Mouse (Mus musculus): ENCODE results near the gene Tcte2. TPM values are rescaled to one million over a fixed set of nuclear protein-coding genes. Genes with fewer than 3 reads are reported as not detected.
"Not testable (repeated sequence)": the region's sequence is repeated elsewhere in the genome, so short reads cannot be mapped to it uniquely, and the experiment has no call there.

Gene Tcte2
- total RNA-seq, 2 experiments from 2014 or later: 21.4 to 23.2 TPM

DNA sequence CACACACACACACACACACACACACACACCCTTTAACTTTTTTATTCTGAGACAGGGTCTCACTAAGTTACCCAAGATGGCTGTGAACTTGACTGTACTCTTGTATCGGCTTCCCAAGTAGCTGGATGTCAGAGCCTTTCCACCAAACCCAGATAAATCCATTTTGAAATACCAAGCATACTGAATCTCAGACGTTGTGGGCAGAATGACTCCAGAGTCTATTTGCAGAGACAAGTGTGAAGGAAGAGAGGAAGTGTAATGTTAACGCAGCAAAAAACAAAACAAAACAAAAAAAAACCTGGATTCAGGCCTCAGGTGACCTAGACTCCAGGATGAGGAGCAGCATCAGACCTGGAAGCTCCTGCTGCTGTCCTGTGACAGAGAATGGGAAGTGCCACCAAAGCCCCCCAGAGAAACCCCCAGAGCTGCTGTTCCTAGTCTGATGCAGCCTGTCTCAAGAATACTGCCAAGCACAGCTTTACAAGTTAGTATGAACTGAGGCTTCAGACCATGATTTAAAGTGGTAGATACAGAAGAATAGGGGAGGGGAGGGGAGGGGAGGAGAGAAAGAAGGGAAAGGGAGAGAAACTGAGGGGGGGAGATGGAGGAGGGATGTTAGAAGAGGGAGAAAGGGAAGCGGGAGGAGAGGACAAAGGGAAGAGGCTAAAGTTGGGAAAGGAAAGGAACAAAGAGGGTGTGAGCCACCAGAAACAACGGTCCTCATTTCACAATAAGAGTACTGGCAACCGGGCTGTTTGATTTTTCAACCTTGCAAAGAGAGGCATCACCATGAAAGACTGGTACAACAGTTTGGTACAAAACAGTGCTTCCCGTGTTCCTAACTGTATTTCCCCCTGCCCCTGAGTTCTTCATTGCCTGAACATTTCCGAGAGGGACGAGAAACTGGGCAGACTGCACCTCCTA, 84.1 kb downstream of the Tcte2 start:
- H3K27ac ChIP-seq: no peak overlapping the region
- intact Hi-C loops (cut with DNase I): loop anchor here (2.0 to 5.0 kb wide), 2 partner anchors 155 to 205 kb away; no protein-coding TSS in a partner anchor
- no peak for DNase-seq (ENCODE audit: extremely low spot score in 1 of 2, low spot score in 2 of 2)
- H3K4me3 ChIP-seq: no peak overlapping the region
- TF ChIP-seq CTCF (IDR thresholded peaks at IDR 0.05): no peak

DNA sequence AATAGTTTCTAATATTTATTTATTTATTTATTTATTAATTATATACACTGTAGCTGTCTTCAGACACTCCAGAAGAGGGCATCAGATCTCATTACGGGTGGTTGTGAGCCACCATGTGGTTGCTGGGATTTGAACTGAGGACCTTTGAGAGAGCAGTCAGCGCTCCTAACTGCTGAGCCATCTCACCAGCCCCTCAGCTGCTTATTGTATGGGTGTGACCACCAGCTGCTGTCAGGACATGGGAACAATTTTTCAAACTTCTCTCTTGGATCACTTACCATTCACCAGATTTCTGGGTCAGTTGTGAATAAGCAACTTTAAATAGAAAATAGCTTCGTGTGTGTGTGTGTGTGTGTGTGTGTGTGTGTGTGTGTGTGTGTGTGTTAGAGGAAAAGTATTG, 85.5 kb downstream of the Tcte2 start:
- intact Hi-C loops (cut with DNase I): loop anchor here (2.0 to 5.0 kb wide), 2 partner anchors 156 to 203 kb away; no protein-coding TSS in a partner anchor
- H3K4me3 ChIP-seq; H3K27ac ChIP-seq; DNase-seq (ENCODE audit: extremely low spot score in 1 of 2, low spot score in 2 of 2): not testable (repeated sequence)

DNA sequence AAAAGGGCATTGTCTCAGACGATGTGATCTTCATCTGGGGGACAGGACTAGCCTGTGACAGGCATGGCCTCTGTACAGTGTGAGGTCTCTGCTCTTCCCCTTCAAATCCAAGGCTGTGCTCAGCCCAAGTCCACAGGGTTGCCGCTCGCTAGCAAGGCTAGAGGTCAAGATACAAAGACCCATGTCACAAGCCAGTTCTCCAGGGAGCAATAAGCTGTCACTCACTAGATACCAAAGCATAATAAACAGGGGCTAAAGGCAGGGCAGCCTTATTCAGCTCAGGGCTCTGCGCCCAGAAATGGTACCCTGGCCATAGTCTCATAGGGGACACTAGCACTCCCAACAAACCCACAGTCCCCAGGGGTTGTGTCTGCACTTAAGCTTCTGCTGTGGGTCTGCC, 86.0 kb downstream of the Tcte2 start:
- Histone ChIP-seq H3K4me3 (no peak overlapping the region), H3K27ac (peak overlapping the region; percentile 10; the same call in 1 of the 2 replicates)
- DNase-seq (ENCODE audit: extremely low spot score in 1 of 2, low spot score in 2 of 2): no peak
- TF ChIP-seq CTCF (IDR thresholded peaks at IDR 0.05): no peak
- intact Hi-C loops (cut with DNase I): loop anchor here (2.0 to 5.0 kb wide), 2 partner anchors 157 to 203 kb away; no protein-coding TSS in a partner anchor

DNA sequence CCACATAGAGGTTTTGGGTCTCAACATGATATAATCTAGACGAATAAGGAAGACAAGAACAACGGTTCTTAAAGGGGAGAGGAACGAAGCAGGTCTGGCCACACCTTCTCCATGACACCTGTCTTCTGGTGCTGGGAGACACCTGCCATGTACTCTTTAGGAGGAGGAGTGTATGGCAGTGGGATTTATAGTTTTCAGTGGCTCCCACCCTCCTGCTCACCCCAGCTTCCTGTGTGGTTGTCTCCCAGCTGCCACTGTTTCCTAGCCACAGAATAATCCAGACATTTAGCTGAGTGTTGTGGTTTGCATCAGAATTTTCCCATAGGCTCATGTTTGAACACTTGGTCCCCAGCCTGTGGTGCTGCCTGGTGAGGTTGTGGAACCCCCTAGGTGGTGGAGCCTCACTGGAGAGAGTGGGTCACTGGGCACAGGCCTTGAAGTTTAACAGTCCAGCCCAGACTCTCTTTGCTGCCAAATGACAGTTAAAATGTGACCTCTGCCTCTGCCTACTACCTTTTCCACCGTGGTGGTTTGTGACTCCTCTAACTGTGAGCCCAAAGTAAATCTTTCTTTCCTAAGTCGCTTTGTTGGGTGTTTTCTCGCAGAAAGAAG, 86.8 kb downstream of the Tcte2 start:
- intact Hi-C loops (cut with DNase I): loop anchor here (1.0 to 5.0 kb wide), 2 partner anchors 80 to 158 kb away; no protein-coding TSS in a partner anchor
- H3K27ac ChIP-seq: no peak overlapping the region

DNA sequence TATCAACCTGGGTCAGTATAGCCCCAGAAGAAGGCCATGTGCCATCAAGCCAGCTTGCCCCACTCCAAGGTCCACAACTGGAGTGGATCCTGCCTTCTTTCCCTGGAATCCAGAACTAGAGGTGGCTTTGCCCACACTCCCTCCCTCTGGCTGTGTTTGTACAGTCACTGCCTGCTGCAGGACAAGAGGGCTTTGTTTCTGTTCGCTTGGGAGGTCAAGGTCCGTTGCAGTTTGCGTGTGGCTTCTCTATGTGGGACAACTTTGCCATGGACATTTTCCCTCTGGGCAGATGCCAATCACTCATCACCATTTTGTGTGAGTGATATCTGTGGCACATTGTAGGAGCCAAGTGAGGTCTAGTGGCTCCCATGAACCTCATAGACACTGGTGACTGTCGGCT, 89.9 kb downstream of the Tcte2 start:
- H3K27ac ChIP-seq: no peak overlapping the region
- DNase-seq (ENCODE audit: extremely low spot score in 1 of 2, low spot score in 2 of 2): no peak
- no peak for TF ChIP-seq CTCF (IDR thresholded peaks at IDR 0.05)
- no peak overlapping the region for H3K4me3 ChIP-seq
- intact Hi-C loops (cut with DNase I): no loop called here

More for the DNA sequence above, 86.8 kb downstream of the Tcte2 start:
- no peak for TF ChIP-seq CTCF (IDR thresholded peaks at IDR 0.05)
- DNase-seq (ENCODE audit: extremely low spot score in 1 of 2, low spot score in 2 of 2): no peak
- no peak overlapping the region for H3K4me3 ChIP-seq

DNA sequence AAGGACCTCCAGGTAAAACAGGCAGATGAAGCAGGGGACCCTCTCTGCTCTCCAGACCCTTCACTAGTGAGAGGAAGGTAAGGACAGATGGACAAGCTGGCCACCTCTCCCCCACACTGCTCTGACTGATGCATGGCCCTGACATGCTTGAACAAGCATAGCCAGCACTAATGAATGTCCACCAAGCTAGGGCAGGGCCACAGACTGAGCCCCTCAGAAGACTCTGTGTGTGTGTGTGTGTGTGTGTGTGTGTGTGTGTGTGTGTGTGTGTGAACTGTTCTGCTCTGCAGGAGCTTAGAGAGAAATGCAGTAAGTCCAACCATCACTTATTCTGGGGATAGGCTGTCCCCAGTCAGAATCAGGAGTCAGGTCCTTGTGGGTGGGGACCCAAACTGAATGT, 91.4 kb downstream of the Tcte2 start:
- intact Hi-C loops (cut with DNase I): no loop called here
- Histone ChIP-seq H3K4me3 (no peak overlapping the region), H3K27ac (no peak overlapping the region)
- no peak for DNase-seq (ENCODE audit: extremely low spot score in 1 of 2, low spot score in 2 of 2)
- TF ChIP-seq CTCF (IDR thresholded peaks at IDR 0.05): no peak

DNA sequence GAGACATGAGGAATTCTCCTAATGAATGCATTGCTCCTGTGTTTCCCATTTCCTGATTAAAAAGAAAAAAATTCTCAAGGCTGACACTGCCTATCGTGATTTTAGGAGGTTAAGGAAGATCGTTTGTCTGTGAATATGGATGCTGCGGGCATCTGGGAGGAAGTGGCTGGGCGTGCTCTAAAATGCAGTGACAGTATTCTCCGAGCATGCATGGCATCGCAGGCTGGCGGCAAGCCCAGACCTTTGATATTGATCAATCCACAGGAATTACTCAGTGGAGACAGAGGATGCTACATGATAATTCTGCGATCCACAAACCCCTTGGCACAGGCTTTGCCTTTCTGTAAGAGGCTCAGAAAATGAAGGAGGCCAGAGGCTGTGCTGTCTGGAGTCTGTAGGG, 92.4 kb downstream of the Tcte2 start:
- H3K27ac ChIP-seq: peak overlapping the region; percentile 29
- TF ChIP-seq CTCF (IDR thresholded peaks at IDR 0.05): no peak
- DNase-seq (ENCODE audit: extremely low spot score in 1 of 2, low spot score in 2 of 2): no peak
- H3K4me3 ChIP-seq: no peak overlapping the region; the same call in 1 of the 2 replicates
- intact Hi-C loops (cut with DNase I): no loop called here

DNA sequence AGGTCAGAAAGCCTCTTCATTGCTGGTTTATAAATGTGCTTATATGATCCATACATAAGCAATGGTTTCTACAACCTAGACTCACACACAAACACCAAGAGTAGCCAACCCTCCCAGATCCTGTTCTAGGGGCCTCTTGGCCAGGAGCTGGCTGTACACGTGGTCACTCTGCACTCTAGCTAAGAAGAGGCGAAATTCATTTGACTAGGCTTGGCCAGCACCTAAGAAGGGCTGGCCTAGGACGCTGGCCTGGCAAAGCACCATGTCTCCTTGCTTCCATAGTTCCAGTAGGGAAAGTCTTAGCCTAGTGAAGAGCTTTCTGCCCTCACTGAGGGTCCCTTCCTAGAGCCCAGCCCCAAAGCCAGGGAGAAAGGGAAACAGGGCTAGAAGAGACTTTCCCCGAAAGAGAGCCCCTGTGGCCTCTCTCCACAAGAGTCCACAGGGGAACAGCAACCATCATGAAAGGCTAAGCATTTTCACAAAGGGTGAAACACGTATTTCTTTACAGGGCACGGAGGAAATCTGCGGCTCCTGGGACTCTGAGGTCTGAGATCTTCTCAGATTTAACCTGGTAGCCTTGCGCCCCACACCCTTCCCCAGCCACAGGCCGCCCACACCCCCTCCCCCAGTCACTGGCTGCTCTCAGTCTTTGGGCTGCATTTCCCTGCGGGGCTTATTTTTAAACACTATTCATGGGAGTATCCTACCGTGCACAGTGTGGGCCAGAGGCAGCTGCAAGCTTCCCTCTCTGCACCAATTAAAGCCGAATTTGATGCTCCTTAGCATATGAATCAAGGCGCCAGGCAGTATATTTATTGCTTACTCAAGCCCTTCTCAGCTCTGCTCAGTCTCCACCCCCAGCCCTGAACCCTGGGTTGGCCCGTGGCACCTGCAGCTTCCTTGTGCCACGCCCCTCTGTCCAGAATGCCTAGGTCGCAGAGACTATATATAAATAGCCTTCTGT, 93.3 kb downstream of the Tcte2 start:
- Histone ChIP-seq H3K4me3 (peak overlapping the region; percentile 24), H3K27ac (peak overlapping the region; percentile 29)
- DNase-seq (ENCODE audit: extremely low spot score in 1 of 2, low spot score in 2 of 2): peak; percentile 42 to 46

DNA sequence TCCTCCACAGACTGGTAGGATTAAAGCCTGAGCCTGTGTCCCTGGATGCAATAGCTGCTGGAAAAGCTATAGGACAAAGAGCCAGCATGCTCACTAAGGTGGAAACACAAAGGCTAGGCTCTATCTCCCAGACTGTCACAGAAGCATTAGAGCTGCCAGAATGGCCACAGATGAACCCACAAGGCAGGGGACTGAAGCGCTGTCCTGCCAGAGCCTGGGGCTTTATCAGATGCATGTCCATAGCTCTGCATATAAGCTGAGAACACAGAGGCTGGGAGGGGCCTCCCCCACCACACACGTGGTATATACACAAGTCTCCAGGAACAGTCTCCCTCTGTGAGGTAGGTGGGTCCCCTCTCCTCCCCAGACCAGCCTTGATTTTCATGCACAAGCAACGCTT, 94.6 kb downstream of the Tcte2 start:
- Histone ChIP-seq H3K27ac (no peak overlapping the region), H3K4me3 (no peak overlapping the region)
- no peak for DNase-seq (ENCODE audit: extremely low spot score in 1 of 2, low spot score in 2 of 2)
- no peak for TF ChIP-seq CTCF (IDR thresholded peaks at IDR 0.05)
- intact Hi-C loops (cut with DNase I): no loop called here

More for the DNA sequence above, 93.3 kb downstream of the Tcte2 start:
- intact Hi-C loops (cut with DNase I): no loop called here
- TF ChIP-seq CTCF (IDR thresholded peaks at IDR 0.05): no peak

DNA sequence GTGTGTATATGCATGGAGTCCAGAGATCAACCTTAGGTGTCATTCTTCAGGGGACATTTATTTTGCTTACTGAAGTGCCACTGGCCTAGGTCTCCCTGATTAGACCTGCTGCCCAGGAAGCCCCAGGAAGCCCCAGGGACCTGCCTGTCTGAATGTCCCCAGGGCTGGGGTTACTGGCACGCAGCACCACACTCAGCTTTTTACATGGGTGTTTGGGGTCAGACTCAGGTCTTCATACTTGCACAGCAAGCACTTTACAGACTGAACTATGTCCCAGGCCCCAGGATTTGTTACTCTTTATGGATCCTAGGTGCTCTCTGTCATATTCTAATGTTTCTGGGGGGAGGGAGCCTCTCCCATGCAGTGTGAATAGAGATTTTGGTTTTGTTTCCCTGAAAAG, 95.9 kb downstream of the Tcte2 start:
- H3K27ac ChIP-seq: no peak overlapping the region
- TF ChIP-seq CTCF (IDR thresholded peaks at IDR 0.05): no peak

More for the DNA sequence above, 95.9 kb downstream of the Tcte2 start:
- no peak overlapping the region for H3K4me3 ChIP-seq
- intact Hi-C loops (cut with DNase I): no loop called here
- no peak for DNase-seq (ENCODE audit: extremely low spot score in 1 of 2, low spot score in 2 of 2)

Measured in left cerebral cortex, adult 2 months (tissue).